Mouse (Mus musculus): Measurements from ENCODE around the gene Rnf123. TPM values are rescaled to one million over a fixed set of nuclear protein-coding genes. Genes with fewer than 3 reads are reported as not detected.

Rnf123 gene
- total RNA-seq, 2 experiments from 2014 or later, result 163 to 169 TPM

DNA sequence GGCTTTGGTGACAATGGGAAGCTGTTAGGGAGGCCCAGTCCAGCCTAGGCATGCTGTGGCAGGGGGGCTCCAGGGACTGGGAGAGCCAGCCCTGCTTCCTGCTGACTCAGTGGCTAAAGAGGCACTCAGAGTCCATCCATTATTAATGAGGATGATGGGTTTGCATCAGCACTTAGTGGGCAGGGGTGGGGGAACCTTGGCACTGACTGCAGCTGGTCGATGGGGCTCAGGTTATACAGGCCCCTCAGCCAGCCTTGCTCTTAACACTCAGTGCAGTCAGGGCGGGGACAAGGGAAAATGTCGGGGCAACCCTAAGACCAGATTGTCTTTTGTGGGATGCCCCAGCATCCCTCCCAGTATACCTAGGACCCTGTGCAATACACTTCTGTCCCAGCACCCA, 21.0 kb downstream of the Rnf123 start:
- no peak for DNase-seq

DNA sequence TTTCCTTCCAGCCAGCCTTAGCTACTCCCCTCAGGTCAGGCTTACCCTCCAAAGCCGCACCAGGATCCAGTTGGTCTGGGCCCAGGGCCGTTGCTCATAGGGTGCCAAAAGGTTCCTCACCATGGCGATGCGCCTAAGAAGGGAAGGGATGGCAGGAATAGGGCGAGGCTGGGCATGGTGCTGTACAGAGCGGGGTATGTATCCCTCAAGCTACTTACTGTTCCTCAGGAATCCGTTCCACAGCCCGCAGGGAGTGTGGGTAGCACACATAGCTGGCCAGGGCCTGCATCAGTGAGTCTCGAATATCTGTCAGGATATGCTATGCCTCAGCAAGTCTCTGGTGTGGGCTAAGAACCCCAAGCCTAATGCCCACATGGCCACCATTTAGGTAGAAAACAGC, 24.9 kb downstream of the Rnf123 start:
- DNase-seq, result no peak

DNA sequence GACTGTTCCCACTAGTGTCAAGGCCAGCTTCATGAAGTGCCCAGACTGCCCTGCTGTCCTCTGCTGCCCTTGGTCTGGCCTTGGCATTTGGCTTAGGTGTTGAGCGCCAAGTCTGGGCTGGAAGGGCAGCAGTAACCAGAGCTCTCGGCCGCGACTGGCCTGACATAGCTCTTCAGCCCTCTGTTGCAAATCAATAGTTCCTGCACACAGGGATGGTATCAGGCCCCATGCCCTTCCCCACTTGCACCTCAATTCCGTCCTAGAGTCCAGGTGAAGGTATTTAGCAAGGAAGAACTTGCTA, 25.9 kb downstream of the Rnf123 start:
- DNase-seq, result peak; percentile 73

DNA sequence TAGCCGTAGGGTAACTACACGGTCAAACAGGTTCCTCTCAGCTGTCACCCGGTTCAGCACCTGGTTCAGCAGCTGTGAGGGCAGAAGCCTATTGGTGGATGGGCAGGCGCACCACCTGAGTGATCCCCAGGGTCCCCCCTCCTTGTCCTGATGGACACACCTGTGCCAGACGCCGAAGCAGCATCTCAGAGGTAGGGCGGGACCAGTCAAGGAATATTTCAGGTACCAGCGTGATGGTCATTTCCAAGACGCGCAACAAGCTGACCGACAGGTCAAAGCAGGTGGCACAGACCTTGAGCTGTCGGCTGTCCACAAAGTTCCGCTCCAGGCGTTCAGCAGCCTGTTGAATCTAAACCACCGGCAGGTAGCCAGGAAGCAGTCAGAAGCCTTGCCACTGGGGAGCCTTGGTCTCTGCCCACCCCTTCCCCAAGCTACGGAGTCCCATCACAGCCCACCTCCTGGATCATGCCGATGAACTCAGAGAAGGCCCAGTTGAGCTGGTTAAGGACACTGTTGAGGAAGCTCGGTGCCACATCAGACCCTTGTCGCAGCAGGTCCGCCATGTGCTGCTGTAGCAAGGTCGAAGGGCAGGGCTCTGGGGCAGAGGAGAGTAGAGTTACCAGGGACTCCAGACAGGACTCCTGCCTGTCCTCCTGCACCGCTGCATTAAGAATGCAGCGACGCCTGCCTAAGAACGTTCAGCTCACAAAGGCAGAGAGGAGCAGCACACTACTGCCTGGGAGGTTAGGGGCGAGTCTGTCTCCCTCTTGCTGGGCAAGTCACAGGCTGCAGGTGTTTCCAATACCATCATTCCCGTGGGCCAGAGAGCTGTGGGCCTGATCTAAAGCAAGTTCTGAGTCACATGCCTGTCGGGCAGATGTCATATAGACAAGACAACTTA, 26.5 kb downstream of the Rnf123 start:
- peak; percentile 22 for DNase-seq

DNA sequence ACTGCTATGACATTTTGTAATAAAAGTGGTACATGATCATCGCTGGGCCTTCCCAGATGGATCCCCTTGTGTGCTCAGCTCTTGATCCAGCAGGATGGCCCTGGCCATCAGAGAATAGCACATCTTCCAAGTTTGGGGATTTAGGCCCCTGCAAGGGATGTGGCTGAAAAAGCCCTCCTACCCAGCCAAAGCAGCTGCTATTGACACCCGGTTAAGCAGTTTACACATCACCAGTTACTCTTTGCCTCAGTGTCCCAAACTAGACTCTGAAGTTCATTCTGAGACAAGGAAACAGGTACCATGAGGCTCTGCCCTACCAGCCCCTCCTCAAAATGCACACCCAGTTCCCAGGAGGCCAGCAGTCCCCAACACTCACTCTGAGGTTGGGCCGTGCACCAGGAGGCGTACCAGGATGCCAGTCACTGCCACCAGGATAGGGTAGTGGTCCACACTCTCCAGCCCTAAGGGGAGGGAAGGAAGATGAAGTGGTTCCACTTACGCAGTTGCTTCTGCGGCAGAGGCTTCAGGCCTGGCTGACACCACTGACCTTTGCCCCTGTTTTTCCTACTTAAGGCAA, 27.4 kb downstream of the Rnf123 start:
- DNase-seq, result no peak

DNA sequence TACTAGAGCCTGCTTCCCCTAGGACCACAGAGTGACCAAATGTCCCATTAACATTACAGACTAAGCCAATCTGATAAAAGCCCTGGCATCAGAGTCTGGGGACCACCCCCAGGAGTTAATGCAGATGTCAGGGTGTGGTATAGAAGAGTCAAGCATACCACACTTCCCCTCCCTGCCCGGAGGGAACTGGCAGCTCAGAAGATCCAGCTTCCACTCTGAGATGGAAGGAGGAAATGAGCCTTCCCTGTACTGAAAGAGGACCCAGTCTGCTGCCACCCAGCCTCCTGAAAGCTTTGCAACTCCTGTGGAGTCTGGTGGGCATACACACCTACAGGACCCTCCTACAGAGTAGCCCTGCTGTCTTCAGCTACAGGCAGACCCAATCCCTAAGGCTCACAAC, 28.1 kb downstream of the Rnf123 start:
- no peak for DNase-seq

DNA sequence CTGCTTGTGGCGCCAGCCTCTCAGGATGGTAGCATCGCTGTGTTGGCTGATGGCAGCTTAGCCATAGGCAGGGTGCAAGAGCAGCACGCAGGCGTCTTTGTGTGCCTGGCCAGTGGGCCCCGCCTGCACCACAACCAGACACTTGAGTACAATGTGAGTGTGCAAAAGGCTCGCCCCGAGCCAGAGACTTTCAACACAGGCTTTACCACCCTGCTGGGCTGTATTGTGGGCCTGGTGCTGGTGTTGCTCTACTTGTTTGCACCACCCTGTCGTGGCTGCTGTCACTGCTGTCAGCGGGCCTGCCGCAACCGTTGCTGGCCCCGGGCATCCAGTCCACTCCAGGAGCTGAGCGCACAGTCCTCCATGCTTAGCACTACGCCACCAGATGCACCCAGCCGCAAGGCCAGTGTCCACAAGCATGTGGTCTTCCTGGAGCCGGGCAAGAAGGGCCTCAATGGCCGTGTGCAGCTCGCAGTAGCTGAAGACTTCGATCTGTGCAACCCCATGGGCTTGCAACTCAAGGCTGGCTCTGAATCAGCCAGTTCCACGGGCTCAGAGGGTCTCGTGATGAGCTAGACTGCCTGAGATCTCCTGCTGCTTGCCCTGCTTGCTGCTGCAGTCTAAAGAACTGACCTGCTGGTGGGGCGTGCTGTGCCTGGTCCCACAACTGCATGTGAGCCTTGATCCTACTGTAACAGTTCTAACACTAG, 28.7 kb downstream of the Rnf123 start:
- no peak for DNase-seq

DNA sequence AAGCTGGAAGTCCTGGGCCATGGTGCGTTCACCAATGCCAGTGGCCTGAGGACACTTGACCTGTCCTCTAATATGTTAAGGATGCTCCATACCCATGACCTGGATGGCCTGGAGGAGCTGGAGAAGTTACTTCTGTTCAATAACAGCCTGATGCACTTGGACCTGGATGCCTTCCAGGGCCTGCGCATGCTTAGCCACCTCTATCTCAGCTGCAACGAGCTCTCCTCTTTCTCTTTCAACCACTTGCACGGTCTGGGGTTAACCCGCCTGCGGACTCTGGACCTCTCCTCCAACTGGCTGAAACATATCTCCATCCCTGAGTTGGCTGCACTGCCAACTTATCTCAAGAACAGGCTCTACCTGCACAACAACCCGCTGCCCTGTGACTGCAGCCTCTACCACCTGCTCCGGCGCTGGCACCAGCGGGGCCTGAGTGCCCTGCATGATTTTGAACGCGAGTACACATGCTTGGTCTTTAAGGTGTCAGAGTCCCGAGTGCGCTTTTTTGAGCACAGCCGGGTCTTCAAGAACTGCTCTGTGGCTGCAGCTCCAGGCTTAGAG, 29.4 kb downstream of the Rnf123 start:
- peak; percentile 16 for DNase-seq

DNA sequence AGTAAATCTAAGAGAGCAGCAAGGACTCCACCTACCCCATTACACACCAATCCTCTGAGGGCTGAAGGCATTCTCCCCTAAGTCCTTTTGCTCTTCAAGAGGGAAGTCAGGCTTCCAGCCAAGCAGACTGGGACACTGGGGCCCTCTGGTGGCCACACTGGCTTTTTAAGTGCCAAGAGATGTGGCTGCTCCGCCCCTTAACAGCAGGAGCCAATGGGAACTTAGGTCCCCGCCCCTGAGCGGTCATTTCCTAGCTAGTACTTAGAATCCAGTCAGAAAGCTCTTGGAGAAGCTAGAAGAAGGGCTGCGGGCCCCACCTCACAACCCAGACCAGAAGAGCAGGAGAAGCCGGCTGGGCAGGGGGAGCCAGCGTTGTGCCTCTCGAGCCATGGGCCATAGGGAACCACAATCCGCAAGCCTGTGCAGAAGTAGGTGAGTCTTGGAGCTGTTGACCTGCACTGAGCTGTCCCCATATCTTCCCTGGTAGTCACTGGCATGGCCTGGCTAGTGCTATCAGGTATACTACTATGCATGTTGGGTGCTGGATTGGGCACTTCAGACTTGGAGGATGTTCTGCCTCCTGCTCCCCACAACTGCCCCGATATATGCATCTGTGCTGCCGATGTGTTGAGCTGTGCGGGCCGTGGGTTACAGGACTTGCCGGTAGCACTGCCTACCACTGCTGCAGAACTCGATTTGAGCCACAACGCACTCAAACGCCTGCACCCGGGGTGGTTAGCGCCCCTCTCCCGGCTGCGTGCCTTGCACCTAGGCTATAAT, 30.1 kb downstream of the Rnf123 start, which contains the start of gene Amigo3:
Gene Amigo3 (plus strand): TSS at position 275 of the 780 bp plus-strand sequence.
- DNase-seq, result peak; percentile 93

DNA sequence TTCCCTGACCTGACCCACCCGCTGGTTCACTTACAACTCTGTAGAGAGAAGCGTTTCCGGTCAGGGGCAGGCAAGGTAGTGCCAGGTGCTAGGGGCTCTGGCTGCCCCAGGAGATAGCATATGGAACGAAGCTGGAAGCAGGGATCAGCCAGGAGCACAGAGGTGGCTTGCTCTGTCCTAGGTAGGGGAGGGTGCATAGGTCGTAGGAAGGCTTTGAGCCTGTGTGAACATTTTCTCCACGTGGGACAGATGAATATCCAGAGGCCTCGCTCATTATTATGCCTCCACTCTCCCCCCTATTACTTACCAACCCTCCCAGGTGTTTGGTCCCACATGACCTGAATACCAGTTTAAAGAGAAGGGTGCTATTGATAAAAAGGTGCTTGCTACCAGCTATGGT, 30.7 kb downstream of the Rnf123 start:
- DNase-seq, result no peak

DNA sequence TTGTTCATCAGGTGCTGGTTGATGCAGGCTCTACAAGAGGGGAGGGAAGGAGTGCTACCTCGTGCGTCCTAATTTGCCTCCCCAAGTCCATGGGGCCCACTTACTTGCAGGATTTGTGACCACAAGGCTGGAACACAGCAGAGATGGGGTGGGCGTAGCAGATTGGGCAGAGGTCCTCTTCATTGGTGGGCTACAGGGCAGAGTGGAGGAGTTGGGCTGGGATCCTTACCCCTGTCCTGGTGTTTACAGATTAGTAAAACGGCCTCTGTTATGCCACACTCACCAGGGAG, 31.3 kb downstream of the Rnf123 start:
- DNase-seq, result no peak

DNA sequence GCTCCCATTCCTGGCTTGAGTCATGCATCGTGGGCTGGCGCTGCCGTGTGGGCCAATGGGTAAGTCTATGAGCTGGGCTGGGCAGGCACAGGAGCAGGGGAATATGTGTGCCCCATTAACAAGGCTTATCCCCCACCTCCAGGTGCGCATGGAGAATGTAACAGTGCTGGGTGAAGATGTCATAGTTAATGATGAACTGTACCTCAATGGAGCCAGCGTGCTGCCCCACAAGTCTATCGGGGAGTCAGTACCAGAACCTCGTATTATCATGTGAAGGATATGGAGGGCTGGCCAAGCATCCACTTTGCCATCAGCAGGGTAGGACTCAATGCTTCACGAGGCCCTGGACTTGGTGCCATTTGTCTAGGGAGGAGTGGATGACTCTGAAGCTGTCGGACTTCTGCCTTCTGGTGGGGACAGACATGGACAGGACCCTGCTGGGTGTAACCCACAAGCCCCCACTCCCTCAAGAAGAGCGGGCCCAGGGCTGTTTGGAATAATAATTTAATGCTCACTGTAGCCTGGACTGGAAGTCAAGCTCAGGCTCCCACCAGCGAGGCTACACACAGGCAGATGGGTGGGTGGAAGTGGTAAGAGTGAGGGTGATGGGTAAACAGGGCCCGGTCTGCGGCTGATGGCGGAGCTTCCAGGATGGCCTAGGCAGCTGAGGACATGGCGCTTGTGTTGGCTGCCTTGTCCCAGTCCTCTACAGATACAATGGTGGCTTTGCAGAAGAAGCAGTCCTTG, 31.8 kb downstream of the Rnf123 start:
- DNase-seq, result peak; percentile 10

DNA sequence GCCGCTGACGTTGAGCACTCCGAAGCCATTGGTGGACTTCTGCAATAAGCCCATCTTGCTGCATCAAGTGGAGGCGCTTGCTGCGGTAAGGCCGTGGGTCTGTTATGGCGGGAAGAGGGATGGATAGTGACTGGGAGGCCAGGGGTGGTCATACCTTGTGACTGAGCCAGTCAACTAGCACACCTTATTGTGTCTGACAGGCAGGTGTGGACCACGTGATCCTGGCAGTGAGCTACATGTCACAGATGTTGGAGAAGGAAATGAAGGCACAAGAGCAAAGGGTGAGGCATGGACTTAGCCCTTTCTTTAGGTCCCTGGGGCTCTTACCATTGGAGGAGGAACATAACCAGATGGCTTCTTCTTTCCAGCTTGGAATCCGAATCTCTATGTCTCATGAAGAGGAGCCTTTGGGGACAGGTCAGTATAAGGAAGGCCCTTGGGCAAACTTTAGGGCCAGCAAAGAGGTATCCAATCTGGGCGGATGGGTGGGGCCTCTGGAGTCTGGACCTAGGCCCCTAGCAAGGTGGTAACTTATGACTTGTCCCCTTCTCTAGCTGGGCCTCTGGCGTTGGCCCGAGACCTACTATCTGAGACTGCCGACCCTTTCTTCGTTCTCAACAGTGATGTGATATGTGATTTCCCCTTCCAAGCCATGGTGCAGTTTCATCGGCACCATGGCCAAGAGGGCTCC, 33.4 kb downstream of the Rnf123 start:
- peak; percentile 7 for DNase-seq

DNA sequence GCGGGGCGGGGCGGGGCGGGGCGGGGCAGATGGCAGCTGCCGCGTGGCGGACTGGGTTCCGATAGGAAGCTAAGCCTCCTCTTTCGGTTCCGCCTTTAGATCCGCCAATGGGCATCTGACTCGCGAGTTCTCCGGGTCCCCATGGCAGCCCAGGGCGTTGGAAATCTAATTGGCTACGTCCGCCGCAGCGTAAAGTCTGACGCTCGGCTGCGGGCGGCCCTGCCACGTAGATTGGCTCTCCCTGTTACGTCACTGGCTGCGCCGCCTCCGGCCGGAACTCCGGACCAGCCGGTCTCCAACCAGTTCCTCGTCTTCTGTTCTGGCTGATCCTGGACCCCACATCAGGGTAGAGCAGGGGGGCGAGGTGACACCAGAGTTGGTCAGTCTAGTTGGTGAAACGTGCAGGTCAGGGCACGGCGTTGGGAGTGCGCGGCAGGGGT, 34.1 kb downstream of the Rnf123 start, which contains the start of gene Gmppb:
Gene Gmppb (plus strand): TSS at position 227 of the 440 bp plus-strand sequence.
- DNase-seq, result peak; percentile 97

DNA sequence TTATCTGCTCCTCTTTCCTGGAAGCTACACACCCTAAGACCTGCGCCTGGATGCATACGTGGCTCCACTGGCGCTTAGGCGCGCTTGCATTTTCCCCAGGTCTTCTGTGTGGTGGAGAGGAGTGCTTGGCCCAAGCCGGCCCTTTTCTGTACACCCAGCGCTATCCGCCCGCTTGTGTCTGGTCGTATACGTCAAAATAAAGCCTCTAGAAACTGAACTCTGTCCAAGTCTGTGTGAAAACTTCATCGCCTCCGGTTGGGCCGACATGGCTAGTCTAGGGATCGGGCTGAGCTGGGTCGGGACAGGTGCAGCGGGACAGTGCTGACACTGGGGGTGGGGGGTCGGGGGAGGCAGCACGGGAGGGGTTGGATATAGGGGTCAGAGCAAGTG, 34.6 kb downstream of the Rnf123 start:
- DNase-seq, result no peak

DNA sequence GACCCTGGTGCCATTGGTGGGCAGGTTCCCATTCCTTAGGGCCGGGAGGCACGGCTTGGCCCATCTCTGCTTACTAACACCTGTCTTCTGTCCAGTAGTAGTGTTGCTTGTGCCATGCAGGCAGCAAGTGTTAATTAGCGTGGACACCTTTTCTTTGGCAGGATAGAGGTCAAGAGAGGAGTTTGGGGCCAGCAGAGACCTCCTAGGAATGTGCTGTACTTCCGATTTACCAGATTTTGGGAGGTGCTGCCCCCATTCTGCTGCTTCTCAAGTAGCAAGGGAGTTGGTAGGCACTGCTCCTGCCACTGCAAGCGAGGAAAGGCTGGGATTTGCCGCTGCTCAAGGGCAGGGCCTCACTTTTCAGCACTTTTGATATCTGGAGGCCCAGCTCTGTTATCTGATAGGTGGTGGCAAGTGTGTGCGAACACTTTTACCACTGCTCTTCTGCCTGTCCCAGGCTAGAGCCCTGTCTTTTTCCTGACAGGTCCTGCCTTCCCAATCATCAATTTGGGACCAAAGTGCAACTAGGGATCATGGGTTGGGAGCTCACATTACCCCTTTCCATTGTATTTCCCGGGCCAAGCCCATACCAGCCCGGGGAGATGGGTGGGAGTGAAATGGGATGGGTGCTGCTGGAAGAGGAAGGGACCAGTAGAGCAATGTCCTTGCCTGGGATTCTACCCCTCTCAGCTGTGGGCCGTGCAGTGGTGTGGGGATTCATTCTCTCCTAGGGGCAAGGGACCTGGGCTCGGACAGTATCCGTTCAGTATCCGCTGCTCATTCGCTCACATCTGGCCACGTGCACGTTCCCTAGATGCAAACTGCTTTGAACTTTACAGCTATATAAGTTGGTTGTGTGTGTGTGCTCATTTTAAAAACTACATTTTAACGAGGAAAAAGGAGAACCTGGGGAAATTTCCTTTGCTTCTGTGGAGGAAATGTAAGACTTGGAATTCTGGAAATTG, 35.3 kb downstream of the Rnf123 start:
- peak; percentile 5 for DNase-seq

DNA sequence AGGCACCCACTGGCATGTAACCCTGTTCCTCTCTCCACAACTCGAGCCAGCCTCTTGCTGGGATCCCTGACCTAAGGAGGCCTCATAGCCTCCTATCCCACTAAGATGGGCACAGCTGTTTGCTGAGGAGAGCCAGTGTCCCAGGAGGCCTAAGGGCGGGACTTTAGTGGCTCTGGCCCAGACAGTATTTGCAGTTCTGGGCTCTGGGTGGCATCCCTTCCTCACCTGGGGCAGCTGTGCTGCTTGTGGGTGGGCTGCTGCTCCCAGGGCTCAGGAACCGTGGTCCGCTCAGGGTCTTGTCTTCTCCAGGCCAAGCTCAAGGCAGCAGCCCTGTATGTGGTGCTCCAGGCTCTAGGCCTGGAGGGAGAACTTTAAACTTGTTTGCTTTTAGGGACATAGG, 36.6 kb downstream of the Rnf123 start:
- DNase-seq, result peak; percentile 25

DNA sequence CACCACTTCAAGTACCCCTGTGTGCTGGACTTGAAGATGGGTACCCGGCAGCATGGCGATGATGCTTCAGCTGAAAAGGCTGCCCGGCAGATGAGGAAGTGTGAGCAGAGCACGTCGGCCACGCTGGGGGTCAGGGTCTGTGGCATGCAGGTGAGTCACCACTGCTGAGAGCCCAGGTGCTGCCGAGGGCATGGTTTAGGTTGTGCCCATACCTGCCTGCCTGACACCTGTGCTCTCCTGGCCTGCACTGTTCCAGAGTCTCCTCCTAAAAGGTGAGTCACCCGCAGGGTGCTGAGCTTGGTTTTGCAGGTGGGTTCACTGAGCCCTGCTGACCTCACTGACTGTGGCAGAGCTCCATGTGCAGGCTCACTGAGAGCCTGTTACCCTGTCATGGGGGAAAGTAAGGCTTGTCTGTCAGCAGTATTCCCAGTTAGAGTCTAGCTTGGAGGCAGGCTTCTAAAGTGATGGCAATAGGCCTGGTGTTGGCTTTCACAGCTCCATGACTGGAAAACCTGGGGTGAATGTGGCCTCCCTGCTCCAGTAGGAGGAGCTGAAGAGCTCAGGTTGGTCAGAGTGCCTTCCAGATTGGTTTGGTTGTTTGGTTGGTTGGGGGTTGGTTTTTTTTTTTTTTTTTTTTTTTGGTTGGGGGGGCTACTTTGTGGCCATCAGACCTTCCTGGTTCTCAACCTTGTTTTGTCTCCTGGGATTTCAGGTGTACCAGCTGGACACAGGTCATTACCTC, 38.2 kb downstream of the Rnf123 start:
- DNase-seq, result no peak
